Mouse (Mus musculus) megakaryocyte-erythroid progenitor cell, adult 5-6 weeks (primary cell): ENCODE results near the gene Hjurp. TPM values are rescaled to one million over a fixed set of nuclear protein-coding genes. Genes with fewer than 3 reads are reported as not detected.

Source experiments
- ATAC-seq: replicated peaks from 2 replicates; pipeline ENCODE4 v1.8.0; 2016; ENCODE audit warnings: mild to moderate bottlenecking, inconsistent platforms; ENCODE audit not compliant: severe bottlenecking, poor library complexity, low FRiP score, low TSS enrichment
- total RNA-seq, 2 experiments: library from RNA; stranded (forward) in 1 of 2; stranded (reverse) in 1 of 2; fragments of 200-1000, 215-1000 nt in 1 of 2; fragments of >200 nt in 1 of 2; fragmentation: Nextera tagmentation in 1 of 2; gene quantifications; 2 replicates each; pipeline ENCODE4 v1.2.3; 2014 to 2017

Gene Hjurp
- total RNA-seq, 2 experiments from 2014 or later: 173 to 203 TPM

DNA sequence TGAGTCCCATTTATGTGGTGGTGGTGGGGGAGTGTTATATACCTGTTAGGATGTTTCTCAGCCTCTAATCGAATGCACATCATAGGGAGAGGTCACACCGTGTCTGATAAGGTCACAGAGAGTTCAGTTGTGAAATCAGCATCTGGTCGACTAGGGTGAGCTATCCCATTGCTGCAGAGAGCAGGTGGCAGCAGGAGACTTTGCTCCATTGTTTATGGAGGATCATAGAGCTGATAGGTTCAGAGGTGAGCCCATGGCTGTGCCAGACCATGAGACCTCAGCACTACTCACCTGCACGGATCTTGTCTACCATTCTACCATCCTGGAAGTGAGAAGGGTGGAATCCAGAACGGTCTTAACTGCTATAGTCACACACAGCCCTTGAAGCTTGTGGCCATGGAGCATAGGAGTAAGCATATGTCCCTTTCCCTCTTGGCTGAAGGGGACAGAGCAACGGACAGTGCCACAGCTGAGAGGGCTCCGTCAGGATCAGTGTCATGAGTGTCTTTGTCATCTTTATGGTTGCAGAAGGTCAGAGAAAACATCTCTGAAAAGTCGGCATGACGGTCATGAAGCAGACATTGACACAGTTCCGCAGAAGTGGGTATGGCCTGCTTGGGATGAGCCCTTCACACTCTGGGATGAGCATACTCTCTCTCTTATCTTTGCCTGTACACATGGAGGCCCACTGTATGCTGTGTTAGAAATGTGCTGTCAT is 7.0 kb upstream of the Hjurp start:
- ATAC-seq: no peak

DNA sequence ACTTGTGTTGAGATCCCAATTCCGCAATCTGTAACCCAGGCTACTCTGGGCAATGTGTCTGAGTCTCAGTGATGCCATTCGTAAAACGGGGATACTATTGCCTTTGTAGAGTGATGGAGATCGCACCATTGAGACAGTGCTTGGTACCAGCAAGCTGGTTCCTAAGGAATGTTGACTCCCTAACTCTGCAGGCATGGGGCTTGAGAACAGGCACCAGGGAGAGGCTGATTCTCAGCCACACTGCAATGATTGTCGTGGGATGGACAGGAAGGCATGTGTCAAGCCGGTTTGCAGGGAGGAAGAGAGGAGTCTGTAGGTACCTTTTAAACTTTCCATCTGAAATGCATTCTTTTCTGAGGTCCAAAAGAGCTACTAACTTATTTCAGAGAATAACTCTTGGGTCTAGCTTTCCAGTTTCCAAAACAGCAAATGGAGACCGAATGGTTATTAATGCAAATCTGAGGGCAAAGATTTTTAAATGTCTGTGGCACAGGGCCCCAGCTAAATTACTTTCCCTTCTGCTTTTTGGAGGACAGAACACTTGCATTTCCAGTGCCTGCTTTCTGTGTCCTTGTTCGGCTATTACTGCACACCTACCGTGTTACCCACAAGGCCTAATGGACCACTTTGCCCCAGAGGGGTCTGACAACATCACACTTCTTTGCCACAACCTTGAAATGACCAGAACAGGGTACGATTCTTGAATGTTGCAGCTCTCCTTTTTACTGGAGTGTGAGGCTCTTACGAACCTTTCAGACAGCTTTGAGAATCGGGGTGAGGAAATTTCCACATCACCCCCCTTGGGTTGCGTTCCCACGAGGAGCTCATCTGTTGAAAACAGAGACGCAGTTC is 6.2 kb upstream of the Hjurp start:
- ATAC-seq: no peak

DNA sequence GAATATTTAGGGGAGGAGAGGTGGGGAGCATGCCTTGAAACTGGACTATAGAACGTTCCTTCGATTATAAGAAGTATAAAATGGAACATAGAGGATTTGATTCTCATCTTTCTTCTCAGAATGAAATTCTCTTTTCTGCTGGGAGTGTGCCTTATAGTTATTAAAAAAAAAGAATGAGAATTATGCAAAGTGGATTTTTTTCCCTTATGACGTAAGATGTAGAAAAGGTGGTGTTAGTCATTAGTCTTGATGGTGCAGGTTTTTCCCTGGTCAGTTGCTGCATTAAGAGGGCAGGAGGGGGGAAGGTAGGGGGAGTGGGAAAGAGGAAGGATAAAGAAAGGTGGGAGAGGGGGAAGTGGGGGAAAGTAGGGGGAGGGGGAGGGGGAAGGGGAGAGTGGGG is 4.9 kb upstream of the Hjurp start:
- ATAC-seq: no peak

DNA sequence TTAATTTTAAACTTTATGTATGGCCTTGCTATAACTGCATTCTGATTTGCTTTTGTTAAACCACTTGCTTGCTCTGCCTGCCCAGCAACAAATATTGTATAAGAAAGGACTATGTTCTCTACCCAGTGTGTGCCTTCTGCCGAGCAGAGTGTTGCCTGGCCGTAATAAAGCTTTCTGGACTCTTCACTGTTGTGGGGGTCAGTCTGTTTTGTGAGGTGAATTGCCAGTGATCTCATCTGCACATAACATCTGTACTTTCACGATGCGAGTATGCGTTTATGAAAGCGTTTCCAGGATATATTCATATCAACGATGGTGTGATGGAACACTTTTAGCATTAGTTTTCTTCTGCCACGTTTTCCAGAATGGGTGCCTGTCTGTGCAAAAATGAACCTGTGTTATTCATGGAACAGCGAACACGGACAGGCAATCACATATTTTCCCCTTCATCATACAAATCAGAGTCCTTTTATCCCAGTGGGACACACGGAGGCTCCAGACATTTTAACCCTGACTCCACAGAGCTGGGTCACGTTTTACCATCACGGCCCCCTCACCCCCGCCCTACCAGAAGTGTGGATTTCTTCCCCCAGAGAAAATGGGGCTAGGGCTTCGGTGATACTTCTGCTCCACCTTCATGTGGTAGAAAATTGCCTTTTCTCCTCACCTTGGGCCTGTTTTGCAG is 2.7 kb upstream of the Hjurp start:
- no peak for ATAC-seq

DNA sequence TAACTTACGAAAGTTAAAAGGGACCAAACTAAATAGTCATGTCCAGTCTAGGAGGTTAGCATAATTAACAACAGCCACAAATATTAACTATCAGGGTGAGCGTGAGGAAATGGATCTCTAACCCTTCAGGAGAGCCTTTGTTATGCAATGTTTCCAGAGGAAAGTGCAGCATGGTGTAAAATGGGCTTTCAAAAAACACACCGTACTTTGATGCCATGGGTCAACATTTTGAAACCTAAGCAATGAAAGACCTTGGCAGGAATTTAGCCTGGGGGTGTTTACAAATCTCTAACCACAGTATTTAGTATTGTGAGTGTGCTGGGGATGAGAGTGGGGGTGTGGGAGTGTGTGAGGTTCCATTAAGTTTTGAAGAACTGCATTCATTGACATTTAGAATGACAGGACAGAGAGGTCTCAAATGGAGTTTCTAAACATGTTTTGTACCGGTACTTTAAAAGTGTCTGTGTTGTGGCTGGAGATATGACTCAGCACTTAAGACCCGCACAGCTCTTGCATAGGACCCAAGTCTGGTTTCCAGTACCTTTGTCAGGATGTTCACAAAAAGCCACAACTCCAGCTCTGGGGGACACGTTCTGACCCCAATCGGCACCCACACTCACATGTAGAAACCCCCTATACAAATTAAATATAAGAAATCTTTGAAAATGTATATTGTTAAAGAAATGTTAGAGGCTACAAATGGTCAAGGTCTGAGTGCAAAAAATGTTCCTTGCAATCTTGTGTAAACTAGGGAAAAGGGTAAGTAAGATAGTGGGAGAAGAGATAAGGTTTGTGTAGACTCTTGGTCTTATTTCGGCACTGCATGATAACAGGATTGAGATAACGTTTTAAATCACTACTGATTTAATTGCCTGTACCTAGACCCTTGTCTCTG is 1.9 kb upstream of the Hjurp start:
- ATAC-seq: no peak

DNA sequence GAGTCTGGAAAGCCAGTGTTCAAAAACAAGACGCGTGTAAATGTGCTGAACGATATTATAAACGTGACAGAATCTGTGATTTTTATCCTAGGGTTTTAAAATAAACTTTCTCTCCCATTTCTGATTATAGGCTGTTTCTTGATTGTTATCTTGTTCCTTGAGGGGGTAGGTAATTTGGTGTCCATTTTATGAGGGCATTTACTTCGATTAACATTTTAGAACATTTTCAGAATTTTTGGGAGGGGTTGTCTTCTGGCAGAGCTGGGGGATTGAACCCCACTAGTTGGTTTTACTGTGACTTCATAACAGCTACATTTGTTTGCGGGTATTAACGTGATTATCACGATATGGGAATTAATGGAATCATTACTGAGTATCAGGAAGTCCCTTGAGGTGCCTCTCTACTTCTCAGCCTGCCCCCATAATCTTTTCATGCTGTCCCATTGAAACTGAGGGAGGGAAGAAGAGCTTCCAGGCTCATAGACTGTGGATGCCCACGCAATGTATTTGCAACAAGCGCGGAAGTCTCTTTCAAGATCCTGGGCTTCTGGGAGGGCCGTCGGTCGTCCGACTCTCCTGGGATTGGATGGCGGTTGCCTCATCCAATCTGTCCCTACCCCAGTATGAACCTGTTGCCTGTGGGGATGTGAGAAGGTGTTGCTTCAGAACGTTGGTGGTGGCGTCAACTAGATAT is 532 bp upstream of the Hjurp start:
- no peak for ATAC-seq

DNA sequence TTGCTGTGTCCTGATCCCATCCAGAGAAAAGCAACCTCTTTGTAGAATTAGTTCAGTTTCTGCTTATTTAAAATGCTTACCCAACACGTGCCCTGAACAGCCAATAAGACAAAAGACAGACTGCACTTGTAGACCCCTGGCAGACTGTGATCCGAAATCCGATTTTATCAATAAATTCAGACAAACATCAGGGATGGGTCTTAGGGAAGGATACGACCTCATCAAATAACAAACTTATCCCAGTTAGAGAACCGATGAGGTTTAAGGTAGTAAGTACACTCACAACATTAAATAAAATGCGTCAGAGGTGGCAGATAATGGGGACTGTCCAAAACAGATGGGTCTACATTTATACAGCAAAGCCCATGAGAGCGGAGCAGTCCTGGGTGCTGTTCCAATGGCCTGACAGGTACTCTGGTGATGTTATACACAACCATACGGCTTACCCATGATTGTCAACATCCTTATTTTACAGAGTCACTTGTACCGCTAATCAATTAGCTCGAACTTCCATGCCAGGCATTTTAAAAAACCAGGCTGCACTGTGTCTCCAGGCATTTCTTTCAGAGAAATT is 822 bp downstream of the Hjurp start:
- peak; percentile 24 for ATAC-seq

DNA sequence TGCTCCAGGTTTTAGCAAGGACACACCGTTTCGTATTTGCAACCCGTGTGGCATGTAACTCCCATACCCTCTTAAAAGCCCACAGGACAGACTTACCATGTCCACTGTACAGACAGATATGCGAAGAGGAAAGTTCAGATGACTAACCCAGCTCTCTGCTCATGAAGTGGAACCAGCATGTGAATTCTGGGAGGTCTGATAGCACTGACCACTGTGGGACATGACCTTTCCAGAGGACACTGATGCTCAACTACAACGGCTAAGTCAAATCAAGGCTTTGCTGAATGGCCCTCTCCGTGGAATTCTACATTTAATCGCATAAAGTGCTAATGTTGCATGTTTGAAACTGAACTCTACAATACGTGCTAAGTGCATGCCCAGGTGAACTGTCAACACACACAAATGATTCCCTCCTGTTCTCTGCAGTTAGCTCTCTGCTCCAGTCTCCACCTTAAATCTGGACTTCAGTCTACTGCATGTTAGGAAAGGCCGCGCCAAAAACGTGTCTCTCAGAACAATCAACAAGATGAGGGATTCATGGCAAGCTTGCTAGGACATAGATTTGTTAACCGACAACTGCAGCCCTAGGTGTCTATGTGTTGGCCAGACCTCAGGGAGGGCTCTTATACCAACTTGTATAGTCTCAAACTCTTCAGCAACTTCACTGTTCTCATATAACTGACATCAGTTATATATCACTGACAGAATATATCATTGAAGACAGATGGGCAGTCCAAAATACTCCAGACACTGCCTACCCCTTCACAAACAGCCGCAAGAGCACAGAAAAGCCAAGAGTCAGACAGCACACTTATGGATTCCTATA is 1.5 kb downstream of the Hjurp start:
- peak; percentile 5 for ATAC-seq

DNA sequence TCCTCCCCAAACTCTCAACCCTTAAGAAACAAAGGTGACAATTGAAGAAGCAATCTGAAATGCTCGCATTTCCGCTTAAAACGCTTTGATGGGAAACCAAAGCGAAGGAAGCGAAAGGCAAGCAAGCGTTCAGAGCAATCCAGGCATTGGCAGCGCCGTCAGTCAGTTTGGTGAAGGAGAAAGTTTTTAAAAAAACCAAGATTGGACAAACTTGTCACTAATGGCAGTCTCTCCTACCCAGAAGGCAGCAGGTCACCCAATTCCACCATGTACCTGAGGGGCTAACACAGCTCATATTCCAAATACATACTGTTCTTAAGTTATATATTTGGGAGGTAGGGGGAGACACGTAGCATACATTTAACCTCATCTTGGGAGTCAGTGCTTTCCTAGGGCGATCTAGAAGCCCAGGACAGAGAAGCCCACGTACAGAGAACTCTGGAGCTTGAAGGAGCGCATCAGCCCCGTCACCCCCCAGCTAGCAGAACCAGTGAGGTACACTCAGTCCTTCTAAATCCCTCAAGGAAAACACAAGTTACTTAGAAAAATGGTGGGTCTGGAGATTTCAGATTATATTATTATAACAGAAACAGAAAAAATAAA is 2.3 kb downstream of the Hjurp start:
- no peak for ATAC-seq

DNA sequence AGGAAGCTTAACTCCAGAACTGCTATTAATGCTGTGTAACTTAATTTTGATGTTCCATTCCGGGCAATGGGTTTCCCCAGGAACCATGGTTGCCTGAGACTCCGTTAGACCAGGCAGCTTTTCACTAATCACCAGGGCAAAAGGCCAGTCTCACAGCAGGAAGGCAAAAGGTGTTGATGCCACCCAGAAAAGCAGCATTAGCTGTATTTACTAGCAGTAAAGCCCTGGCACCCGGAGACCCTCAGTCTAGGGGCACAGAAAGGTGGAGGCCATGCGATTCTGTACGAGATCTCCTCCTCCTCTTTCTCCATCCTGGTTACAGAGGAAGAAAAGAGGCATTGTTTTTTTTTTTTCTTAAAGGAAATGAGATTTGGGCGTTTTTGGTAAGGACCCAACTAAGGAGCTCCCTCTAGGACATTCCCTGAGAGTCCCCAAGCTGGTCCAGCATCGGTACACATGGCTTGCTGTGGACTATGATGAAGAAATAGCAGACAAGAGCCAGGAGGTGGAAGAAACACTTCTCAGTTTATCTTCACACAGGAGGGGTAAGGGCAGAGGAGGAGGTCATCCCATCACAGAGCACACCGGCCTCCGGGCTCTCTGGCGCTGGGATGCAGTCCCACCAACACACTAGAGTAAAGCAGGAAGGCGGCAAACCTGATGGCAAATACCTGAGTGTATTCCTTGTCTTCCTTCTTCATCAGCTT is 2.9 kb downstream of the Hjurp start:
- no peak for ATAC-seq

DNA sequence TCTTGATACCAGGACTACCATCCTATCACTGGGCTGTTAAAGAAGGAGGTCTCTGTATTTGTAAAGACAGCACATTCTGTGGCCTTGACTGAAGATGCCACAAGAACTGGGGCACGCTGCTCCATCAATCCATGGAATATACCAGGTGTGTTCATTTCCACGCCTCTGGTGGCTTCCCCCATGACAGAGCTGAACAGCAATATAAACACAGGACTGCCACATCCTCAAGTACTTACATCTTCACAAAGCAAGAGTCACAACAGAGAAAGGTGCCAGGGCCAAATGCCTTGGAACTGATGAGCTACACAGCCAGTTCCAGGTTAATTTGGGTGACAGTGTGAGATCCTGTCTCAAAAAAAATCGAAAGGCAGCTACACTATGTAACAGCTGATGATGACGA is 3.6 kb downstream of the Hjurp start:
- ATAC-seq: no peak

DNA sequence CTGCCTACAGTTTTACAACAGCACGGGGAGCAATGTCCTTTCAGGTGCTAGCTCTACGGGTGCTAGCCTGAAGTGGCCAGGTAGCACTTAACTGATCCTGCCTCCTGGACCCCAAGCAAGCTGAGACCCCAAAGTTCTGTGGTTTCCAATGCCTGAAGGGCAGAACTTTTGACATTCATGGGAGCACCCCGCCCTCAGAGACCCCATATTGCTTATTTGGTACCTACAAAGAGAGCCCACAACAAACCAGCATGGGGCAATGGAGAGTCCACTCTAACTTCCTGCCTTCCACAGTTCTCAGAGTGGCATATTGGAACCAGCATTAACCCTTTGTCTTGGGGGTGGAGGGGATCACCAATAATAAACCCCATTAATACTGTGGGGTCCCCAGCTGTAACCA is 4.1 kb downstream of the Hjurp start:
- no peak for ATAC-seq

DNA sequence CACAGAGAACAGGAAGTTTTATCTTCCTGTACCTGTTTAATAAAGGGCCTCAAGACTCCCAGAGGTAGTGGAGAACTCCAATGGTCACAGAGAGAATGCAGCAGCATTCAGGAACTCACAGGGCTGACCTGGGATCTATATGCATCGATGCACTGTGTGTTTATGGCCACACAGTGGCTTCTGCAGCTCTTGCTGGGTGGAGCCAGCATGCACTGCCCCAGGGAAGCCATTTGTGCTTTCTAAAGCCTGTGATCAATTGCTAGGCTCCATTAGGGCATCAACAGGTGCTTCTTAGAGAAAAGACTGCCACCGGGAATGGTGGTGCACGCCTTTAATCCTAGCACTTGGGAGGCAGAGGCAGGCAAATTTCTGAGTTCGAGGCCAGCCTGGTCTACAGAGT is 4.6 kb downstream of the Hjurp start:
- ATAC-seq: no peak

DNA sequence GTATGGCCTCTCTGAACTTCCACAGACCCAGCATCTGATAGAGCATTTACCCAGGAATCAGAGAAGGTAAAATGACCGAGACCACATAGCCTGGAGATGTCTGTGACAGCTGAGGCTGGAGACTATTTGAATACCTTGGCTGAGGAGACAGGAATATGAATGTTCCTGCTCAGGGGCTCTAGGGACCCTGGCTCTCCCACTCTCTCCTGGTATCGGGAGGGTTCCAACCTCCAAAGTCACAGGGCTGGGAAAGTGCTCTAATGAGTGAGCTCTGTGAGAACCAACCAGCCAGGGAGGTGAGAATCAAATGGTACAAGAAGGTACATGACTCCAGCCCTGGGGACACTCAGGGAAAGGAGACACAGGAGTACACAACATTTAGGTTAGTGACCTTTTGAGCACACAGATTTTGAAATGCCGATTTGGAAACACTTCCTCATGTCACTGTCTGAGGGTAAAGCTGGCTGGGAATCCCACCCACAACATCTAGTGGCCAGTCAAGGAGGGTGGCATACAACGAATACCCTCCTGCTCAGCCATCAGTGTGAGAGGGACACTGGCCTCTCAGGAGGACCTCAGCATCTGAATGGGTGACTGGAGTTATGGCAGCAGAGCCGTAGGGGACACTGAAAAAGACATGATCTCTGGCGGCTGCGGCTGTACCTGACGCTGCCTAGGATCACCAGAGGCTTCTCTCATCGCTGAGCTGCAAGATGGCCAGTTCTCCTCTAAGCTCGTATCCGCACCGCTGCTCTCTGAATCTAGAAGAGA is 7.7 kb downstream of the Hjurp start:
- ATAC-seq: no peak

DNA sequence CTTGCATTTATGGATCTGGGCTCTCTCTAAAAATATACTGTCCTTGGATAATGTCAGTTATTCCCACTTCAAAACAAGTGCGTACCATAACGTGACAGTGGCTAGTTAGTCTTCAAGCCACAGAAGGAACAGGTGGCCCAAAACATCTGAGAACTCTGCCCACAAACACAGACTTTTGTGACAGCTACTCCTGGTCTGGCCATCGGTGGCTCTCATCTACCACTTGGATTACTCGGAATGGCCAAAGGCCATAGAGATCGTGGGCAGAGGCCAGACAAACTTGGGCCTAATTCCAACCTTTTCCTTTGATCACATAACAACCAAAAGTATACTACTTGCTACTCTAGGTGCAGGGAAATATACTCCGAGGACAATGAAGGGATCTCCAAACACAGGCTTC is 9.4 kb downstream of the Hjurp start:
- no peak for ATAC-seq

DNA sequence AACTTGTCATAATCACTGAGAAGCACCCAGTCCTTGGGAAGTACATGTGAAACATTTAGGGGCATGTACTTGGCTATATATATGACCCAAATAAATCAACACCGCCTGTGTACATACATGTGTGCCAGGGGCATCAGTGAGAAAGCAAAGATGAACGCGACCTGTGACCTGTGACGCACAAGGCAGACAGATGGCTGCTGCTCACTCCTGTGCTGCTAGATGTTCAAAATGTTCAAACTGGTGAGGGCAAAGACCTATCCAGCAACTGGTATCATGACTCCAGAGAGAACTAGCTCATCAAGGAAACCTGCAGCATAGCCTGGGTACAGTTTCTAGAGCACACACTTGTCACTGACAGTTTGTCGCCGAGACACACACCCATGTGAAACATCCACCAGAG is 9.9 kb downstream of the Hjurp start:
- no peak for ATAC-seq
